Comparison of ENCODE assay signal across 17 mouse cellular contexts in the genomic region with DNA sequence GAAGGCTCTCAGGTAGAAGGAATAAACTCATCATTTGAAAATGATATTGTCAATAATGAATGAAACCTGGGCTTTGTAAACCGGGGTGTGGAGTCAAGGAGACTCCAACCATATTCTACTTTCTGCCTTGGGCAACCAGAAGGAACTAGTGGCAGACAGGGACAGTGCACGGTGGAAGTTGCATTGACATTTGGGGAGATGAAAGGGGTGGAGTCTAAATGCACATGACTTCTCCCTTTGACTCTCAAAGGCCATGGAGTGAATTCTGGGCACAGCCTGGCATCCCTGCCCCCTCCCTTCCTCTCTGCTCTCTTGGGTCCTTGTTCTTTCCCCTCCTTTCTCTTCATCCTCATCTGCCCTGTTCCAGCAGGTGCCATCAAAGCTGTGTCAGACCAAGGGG.
"Had no signal": no experiment of that assay in that cellular context is flagged by ENCODE, and none has a peak within 500 bp of the region (broad histone marks: within the 10 kb centered on the region; RNA-seq: fewer than 3 reads in every experiment).

No protein-coding gene starts in this region.

- H3K9me3 ChIP-seq: liver, embryonic 13.5 days; liver, embryonic 15.5 days; lung, embryonic 15.5 days; midbrain, embryonic 10.5 days; midbrain, embryonic 12.5 days; neural tube, embryonic 12.5 days; stomach, embryonic 15.5 days had no signal

- DNase-seq: liver, embryonic 13.5 days; liver, postnatal 0 days; lung, adult 2 months; lung, postnatal 14 days; midbrain, embryonic 14.5 days; right cerebral cortex, postnatal 14 days; thymus, adult 2 months; thymus, postnatal 25 days; thymus, postnatal 4 days had no signal

- H3K9ac ChIP-seq: liver, embryonic 13.5 days; liver, embryonic 15.5 days; liver, postnatal 0 days; lung, embryonic 15.5 days; midbrain, embryonic 12.5 days; neural tube, embryonic 12.5 days; stomach, embryonic 15.5 days had no signal

- H3K4me2 ChIP-seq: liver, embryonic 13.5 days; liver, embryonic 15.5 days; lung, embryonic 15.5 days; midbrain, embryonic 12.5 days; neural tube, embryonic 12.5 days; stomach, embryonic 15.5 days had no signal

- H3K36me3 ChIP-seq: liver, embryonic 15.5 days; midbrain, embryonic 10.5 days; midbrain, embryonic 12.5 days; neural tube, embryonic 12.5 days; stomach, embryonic 15.5 days had no signal

- H3K27me3 ChIP-seq: liver, embryonic 13.5 days; liver, embryonic 15.5 days; lung, embryonic 15.5 days; midbrain, embryonic 12.5 days; neural tube, embryonic 12.5 days; stomach, embryonic 15.5 days had no signal

- ATAC-seq: liver, postnatal 0 days; midbrain, embryonic 16.5 days had no signal

- H3K27ac ChIP-seq: liver, embryonic 13.5 days; liver, embryonic 15.5 days; midbrain, embryonic 10.5 days; midbrain, embryonic 12.5 days; neural tube, embryonic 12.5 days; stomach, postnatal 0 days had no signal

- H3K4me3 ChIP-seq: liver, embryonic 13.5 days; liver, embryonic 15.5 days; lung, embryonic 15.5 days; midbrain, embryonic 10.5 days; midbrain, embryonic 12.5 days; neural tube, embryonic 12.5 days; stomach, embryonic 15.5 days had no signal
